Mouse (Mus musculus) liver, postnatal 0 days (tissue): ENCODE results near the gene Ddx24. TPM values are rescaled to one million over a fixed set of nuclear protein-coding genes. Genes with fewer than 3 reads are reported as not detected.
A peak's percentile ranks its signal among the peaks of the same experiment; 100 is the strongest.

Source experiments
- ATAC-seq: fragments of 200-750 bp; cut with Nextera tagmentation; 2 replicates; pipeline ENCODE4 v1.8.0; 2017; ENCODE audit warnings: mild to moderate bottlenecking, moderate library complexity
- DNase-seq: peaks from one replicate; pipeline ENCODE4 v3.0.0-alpha.2; 2016
- H3K27ac ChIP-seq: fragments of 300-500 bp; sonication (generic); 2 replicates; pipeline ENCODE4 v1.5.1; 2014; ENCODE audit warnings: antibody characterized with exemption, moderate library complexity, mild to moderate bottlenecking, low read depth
- H3K27me3 ChIP-seq: fragments of 300-500 bp; sonication (generic); 2 replicates; pipeline ENCODE4 v1.6.1; 2014; ENCODE audit warnings: low read length, control low read depth, mixed read lengths; ENCODE audit not compliant: insufficient read depth
- H3K36me3 ChIP-seq: fragments of 300-500 bp; sonication (generic); replicated peaks from 2 replicates; pipeline ENCODE4 v1.6.1; 2014; ENCODE audit warnings: mild to moderate bottlenecking, control low read depth, low read length, moderate library complexity, mixed read lengths; ENCODE audit not compliant: insufficient read depth
- H3K4me1 ChIP-seq: fragments of 300-500 bp; sonication (generic); 2 replicates; pipeline ENCODE4 v1.6.1; 2014; ENCODE audit warnings: antibody characterized with exemption, mild to moderate bottlenecking, control low read depth; ENCODE audit not compliant: insufficient read depth
- H3K4me2 ChIP-seq: fragments of 300-500 bp; sonication (generic); 2 replicates; pipeline ENCODE4 v1.6.1; 2014; ENCODE audit warnings: low read depth, mild to moderate bottlenecking, low read length, moderate library complexity, mixed read lengths
- H3K4me3 ChIP-seq: fragments of 300-500 bp; sonication (generic); 2 replicates; pipeline ENCODE4 v1.5.1; 2014; ENCODE audit warnings: low read depth, low read length
- H3K9ac ChIP-seq: fragments of 300-500 bp; sonication (generic); replicated peaks from 2 replicates; pipeline ENCODE4 v1.6.1; 2014; ENCODE audit warnings: mild to moderate bottlenecking, moderate library complexity
- H3K9me3 ChIP-seq: fragments of 300-500 bp; sonication (generic); 2 replicates; pipeline ENCODE4 v1.6.1; 2016; ENCODE audit warnings: mild to moderate bottlenecking, control low read depth, low read length, mixed read lengths
- CTCF ChIP-seq: sonication (generic); IDR thresholded peaks from 2 replicates; pipeline ENCODE4 v1.5.1; 2016; ENCODE audit warnings: antibody characterized with exemption, low read depth
- EP300 ChIP-seq: IDR thresholded peaks from 2 replicates; pipeline ENCODE4 v1.6.1; 2016; ENCODE audit warnings: antibody characterized with exemption, low read depth, mild to moderate bottlenecking
- WGBS: fragments of 180-500 bp; shearing (Covaris S2); extraction: QIAGEN DNeasy Blood & Tissue Kit; methylation state at CpG from one replicate; pipeline ENCODE4 v1.1.7; 2014; ENCODE audit not compliant: insufficient replicate concordance; 5-methylcytosine and 5-hydroxymethylcytosine counted together
- polyA plus RNA-seq: library from polyadenylated mRNA; unstranded; fragments of >200 nt; fragmentation: Nextera tagmentation; extraction: Ambion mirVana; gene quantifications from 2 replicates; pipeline ENCODE4 v1.2.1, GENCODE M21; 2015

The Ddx24 gene
- polyA plus RNA-seq, 1 experiment from 2014 or later: 58.1 TPM

DNA sequence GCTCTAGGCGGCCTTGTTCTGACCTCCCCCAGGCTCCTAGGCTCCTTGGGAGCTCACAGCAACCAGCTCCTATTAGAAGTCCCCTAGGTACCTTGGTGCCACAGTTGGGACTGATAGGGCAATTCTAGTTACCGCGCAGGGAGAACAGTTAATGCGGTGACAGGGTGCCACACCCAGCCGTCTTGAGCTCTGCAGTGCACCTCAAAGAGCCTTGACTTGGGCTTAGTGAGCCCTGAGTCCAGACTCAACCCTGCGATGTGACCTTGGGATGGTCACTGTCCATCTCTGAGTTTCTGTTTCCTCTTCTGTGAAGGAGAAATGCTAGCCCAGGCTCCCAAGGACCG, 57.3 kb downstream of the Ddx24 start:
- Histone ChIP-seq H3K4me1 (peaks cover 7% of the 10 kb centered on the region), H3K4me3 (0 out of 2 replicates have a peak overlapping the region, but pooled peaks have one; percentile 13), H3K9ac (no peak overlapping the region), H3K36me3 (no peaks in the 10 kb centered on the region), H3K4me2 (peak overlapping the region; percentile 58), H3K9me3 (no peaks in the 10 kb centered on the region), H3K27me3 (0 out of 2 replicates have a peak, but pooled peaks cover 6% of the 10 kb centered on the region), H3K27ac (no peak overlapping the region)
- TF ChIP-seq EP300: no peak
- TF ChIP-seq CTCF: no peak
- ATAC-seq (no peak; the same call in 1 of the 2 replicates), DNase-seq (no peak)
- WGBS: 59% methylated on average over 7 of the region's 7 CpGs

- Histone ChIP-seq H3K27ac (no peak overlapping the region), H3K36me3 (no peaks in the 10 kb centered on the region), H3K4me2 (peak overlapping the region; percentile 58), H3K4me1 (peaks cover 7% of the 10 kb centered on the region), H3K9ac (no peak overlapping the region), H3K9me3 (no peaks in the 10 kb centered on the region), H3K27me3 (0 out of 2 replicates have a peak, but pooled peaks cover 6% of the 10 kb centered on the region), H3K4me3 (0 out of 2 replicates have a peak overlapping the region, but pooled peaks have one; percentile 13)
- TF ChIP-seq CTCF (peak; percentile 82), EP300 (no peak)
- DNase-seq (peak; percentile 79), ATAC-seq (peak; percentile 58)
- WGBS: 20% methylated on average over 18 of the region's 18 CpGs
These were observed 57.9 kb downstream of the Ddx24 start for GRCm38 (mm10) chr12:103367620-103368325.

DNA sequence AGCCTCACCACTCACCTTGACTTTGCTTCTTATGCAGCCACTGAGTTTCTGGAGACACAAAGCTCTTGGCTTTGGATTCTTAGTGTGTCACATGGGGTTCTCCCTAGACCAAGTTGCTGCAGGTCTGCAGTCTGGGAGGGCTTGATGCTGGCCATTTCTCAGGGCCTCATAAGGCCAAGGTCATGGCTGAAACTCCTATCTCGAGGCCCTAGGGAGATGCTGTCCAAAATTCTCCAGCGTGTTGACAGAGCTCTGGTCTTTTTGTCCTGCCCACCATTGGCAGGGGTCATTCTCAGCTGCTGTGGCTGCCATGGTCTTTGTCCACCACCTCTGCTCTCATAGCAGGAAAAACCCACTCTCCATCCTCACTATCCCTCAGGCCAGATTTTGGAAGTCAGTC, 58.5 kb downstream of the Ddx24 start:
- Histone ChIP-seq H3K27me3 (0 out of 2 replicates have a peak, but pooled peaks cover 6% of the 10 kb centered on the region), H3K27ac (no peak overlapping the region), H3K4me2 (no peak overlapping the region), H3K4me1 (peaks cover 7% of the 10 kb centered on the region), H3K9ac (no peak overlapping the region), H3K36me3 (no peaks in the 10 kb centered on the region), H3K9me3 (no peaks in the 10 kb centered on the region), H3K4me3 (no peak overlapping the region)
- DNase-seq: no peak
- ATAC-seq: no peak
- 62% methylated on average over 2 of the region's 2 CpGs for WGBS
- no peak for TF ChIP-seq CTCF
- no peak for TF ChIP-seq EP300

GRCm38 (mm10) chr12:103362336-103362735, 63.3 kb downstream of the Ddx24 start:
- no peak overlapping the region for H3K4me3 ChIP-seq
- H3K9ac ChIP-seq: no peak overlapping the region
- H3K36me3 ChIP-seq: no peaks in the 10 kb centered on the region
- H3K27me3 ChIP-seq: no peaks in the 10 kb centered on the region
- 72% methylated on average over 3 of the region's 3 CpGs for WGBS
- no peak for TF ChIP-seq CTCF
- no peak for TF ChIP-seq EP300
- DNase-seq (no peak), ATAC-seq (no peak)
- H3K4me1 ChIP-seq: no peaks in the 10 kb centered on the region
- no peaks in the 10 kb centered on the region for H3K9me3 ChIP-seq
- no peak overlapping the region for H3K4me2 ChIP-seq
- H3K27ac ChIP-seq: no peak overlapping the region

- H3K9me3 ChIP-seq: no peaks in the 10 kb centered on the region
- no peak for TF ChIP-seq EP300
- no peak for TF ChIP-seq CTCF
- H3K36me3 ChIP-seq: no peaks in the 10 kb centered on the region
- WGBS: 83% methylated on average over 17 of the region's 17 CpGs
- H3K4me3 ChIP-seq: no peak overlapping the region
- DNase-seq (no peak), ATAC-seq (no peak)
- no peak overlapping the region for H3K4me2 ChIP-seq
- H3K27me3 ChIP-seq: no peaks in the 10 kb centered on the region
- no peak overlapping the region for H3K9ac ChIP-seq
- H3K4me1 ChIP-seq: no peaks in the 10 kb centered on the region
- H3K27ac ChIP-seq: no peak overlapping the region
These were observed 63.9 kb downstream of the Ddx24 start for GRCm38 (mm10) chr12:103361539-103362307.

GRCm38 (mm10) chr12:103360812-103361211, 64.8 kb downstream of the Ddx24 start:
- H3K36me3 ChIP-seq: no peaks in the 10 kb centered on the region
- H3K9ac ChIP-seq: no peak overlapping the region
- no peak overlapping the region for H3K4me3 ChIP-seq
- no peak for DNase-seq
- H3K4me1 ChIP-seq: no peaks in the 10 kb centered on the region
- no peaks in the 10 kb centered on the region for H3K9me3 ChIP-seq
- no peak overlapping the region for H3K27ac ChIP-seq
- H3K4me2 ChIP-seq: no peak overlapping the region
- no peak for ATAC-seq
- no peak for TF ChIP-seq CTCF
- TF ChIP-seq EP300: no peak
- WGBS: 71% methylated on average over 8 of the region's 8 CpGs
- no peaks in the 10 kb centered on the region for H3K27me3 ChIP-seq
